Mouse (Mus musculus) megakaryocyte, embryonic 14.5 days (primary cell): ENCODE data around the gene A1cf.

ENCODE experiments used
- FLI1 ChIP-seq: IDR thresholded peaks from 2 replicates; pipeline ENCODE4 v1.6.1; 2012; ENCODE audit warnings: low read length, inconsistent platforms, mixed read lengths
- GATA1 ChIP-seq: IDR thresholded peaks from 3 replicates; pipeline ENCODE4 v1.6.1; 2012; ENCODE audit warnings: mixed read lengths, low read length, inconsistent platforms, borderline replicate concordance

GRCm38 (mm10) chr19:31871377-31871776 lies 2.8 kb downstream of the A1cf start:
- no peak for TF ChIP-seq GATA1
- TF ChIP-seq FLI1: no peak
